Mouse (Mus musculus): ENCODE data around the gene Mucl3.

- TF ChIP-seq CTCF (IDR thresholded peaks at IDR 0.05; ENCODE audit: extremely low read depth, insufficient read depth, low read length) (no peak), POLR2A (IDR thresholded peaks at IDR 0.05; ENCODE audit: extremely low read depth, insufficient read depth, low read length) (no peak)
Observed at GRCm38 (mm10) chr17:35691811-35692210, 48.3 kb upstream of the Mucl3 start.

All from cortical plate, adult 2 months (tissue).